8 mouse cellular contexts compared by ENCODE assay signal in the genomic region with DNA sequence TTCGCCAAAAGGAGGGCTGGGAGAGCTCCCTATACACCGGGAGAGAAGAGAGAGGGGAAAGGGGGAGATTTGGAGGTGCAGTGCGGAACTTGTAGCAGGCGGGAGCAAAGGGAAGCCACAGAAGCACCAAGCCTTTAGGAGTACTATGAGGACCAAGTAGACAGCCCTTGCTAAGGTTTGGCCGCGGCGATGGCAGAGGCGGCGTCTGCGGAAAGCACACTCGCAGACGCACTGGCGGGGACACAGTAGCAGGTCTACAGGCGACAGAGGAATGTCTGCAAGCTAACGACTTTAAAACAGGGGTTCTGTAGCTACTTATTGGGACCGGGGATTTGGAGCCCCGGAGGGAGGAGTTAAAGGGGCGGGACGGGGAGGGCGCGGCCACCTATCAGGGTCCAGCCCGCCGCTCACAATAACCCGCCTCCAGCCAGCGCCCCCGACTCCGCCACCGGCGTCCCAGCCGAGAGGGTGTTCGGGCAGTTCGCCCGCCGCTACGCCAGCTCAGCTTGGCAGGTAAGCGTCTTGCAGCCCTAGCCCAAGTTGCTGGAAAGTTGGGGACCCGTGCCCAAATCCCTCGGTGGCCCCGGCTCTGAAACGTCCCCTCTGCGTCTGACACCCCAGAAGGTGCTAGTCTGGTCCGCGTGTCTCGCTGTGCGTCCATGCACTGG. TPM values are rescaled to one million over a fixed set of nuclear protein-coding genes. Genes with fewer than 3 reads are reported as not detected.
A peak's percentile ranks its signal among the peaks of the same experiment; 100 is the strongest.
DNase-seq lines count a peak whose midpoint lies in the region; ATAC-seq lines count a peak whose summit lies in the region.

A gene (plus strand): TSS at position 439 of the 668 bp plus-strand sequence.

- peak within 1 kb of the TSS; percentile 93 for H3K4me3 ChIP-seq in megakaryocyte, embryonic 14.5 days (replicated peaks)

- H3K9me3 ChIP-seq in megakaryocyte, embryonic 14.5 days: no peaks in the 10 kb centered on the region

- peaks cover 88% of the 10 kb centered on the region for H3K27me3 ChIP-seq in megakaryocyte, embryonic 14.5 days (replicated peaks)

- H3K4me1 ChIP-seq in megakaryocyte, embryonic 14.5 days: peaks cover 74% of the 10 kb centered on the region

- peak; percentile 73 for ATAC-seq in erythroid progenitor cell, adult 5-6 weeks (replicated peaks; ENCODE audit: low FRiP score, poor library complexity, severe bottlenecking)

- intact Hi-C loops in heart, postnatal 10 days (cut with DNase I): loop anchor here (5.0 kb wide), 1 partner anchor 36 kb away; a partner anchor contains a TSS

- no peaks in the 10 kb centered on the region for H3K36me3 ChIP-seq in megakaryocyte, embryonic 14.5 days (replicated peaks; ENCODE audit: low read length)

- DNase-seq in right cerebral cortex, adult 2 months (ENCODE audit: low spot score in 2 of 2): peak; percentile 6 to 7
- no peak for DNase-seq in right cerebral cortex, postnatal 10 days (ENCODE audit: low spot score in 2 of 2)
- peak; percentile 79 to 84 for DNase-seq in heart, postnatal 10 days
- peak; percentile 78 to 87 for DNase-seq in kidney, postnatal 25 days
- peak; percentile 34 for DNase-seq in spleen, postnatal 36 days (ENCODE audit: low spot score in 2 of 2)
- no peak for DNase-seq in layer of hippocampus, adult 18-20 months (ENCODE audit: low spot score in 2 of 2)

RNA-seq across cellular contexts. Expression of the gene that starts here (rescaled TPM):
- total RNA-seq in erythroid progenitor cell, adult 5-6 weeks (2015; ENCODE audit: low replicate concordance): 2.2 TPM in 1 of 2 replicates, not detected in the other
- 3.7 TPM in 1 of 2 replicates, not detected in the other for total RNA-seq in erythroid progenitor cell, adult 5-6 weeks (2017; ENCODE audit: low replicate concordance)
- total RNA-seq in heart, postnatal 10 days (2021): 10 to 100 TPM; 19.4 to 19.7 TPM
- 3.1 and 3.5 TPM in 2 replicates for polyA plus RNA-seq in megakaryocyte, embryonic 14.5 days (2012; ENCODE audit: insufficient read depth, low replicate concordance)
- under 1 TPM; 0.43 to 0.47 TPM for total RNA-seq in layer of hippocampus, adult 18-20 months (2021)

Comparison
In these comparisons a context has a peak if more than half of its experiments do, and no peak if none do; other contexts are left out.
1. RNA of the gene that starts here (total RNA-seq): 19.4 to 19.7 TPM in heart, postnatal 10 days; 2.2 to 3.7 TPM in erythroid progenitor cell, adult 5-6 weeks and 0.43 to 0.47 TPM in layer of hippocampus, adult 18-20 months; every median in the first group is over 4 times any median in the second.
2. DNase-seq: peak in right cerebral cortex, adult 2 months (2 of 2), heart, postnatal 10 days (2 of 2), kidney, postnatal 25 days (2 of 2) and spleen, postnatal 36 days (2 of 2); none in right cerebral cortex, postnatal 10 days (0 of 2) and layer of hippocampus, adult 18-20 months (0 of 2).